Mouse (Mus musculus) heart, adult 11 months (tissue): Measurements from ENCODE around the gene Arntl.

Experiments used
- DNase-seq: peaks from one replicate; pipeline ENCODE4 v3.0.0; 2022

The Arntl gene

GRCm38 (mm10) chr7:113297813-113298212 is 90.5 kb downstream of the Arntl start:
- DNase-seq, result no peak

DNA sequence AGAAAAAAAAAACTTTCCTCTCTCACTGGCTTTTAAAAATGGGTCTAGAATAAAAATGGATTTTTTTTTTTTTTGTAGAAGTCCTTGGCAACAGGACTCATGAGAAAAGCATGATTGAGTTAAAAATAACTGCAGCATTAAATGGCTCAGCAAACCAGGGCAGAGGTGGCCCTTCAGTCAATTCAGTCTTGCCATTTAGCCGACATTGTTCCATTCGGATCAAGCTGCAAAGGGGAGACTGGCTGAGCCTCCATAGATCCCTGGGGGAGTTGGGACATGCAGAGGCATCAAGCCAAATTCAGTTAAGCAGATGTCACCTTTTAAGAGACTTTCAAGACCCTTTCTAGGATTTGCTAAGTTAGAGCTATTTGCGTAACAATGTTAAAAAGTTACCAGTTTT is 102.9 kb downstream of the Arntl start:
- DNase-seq, result no peak

GRCm38 (mm10) chr7:113311784-113312183 is 104.5 kb downstream of the Arntl start:
- DNase-seq, result no peak

GRCm38 (mm10) chr7:113320128-113320527 is 112.9 kb downstream of the Arntl start:
- DNase-seq, result no peak

GRCm38 (mm10) chr7:113334036-113334435 is 126.8 kb downstream of the Arntl start:
- DNase-seq, result no peak

- no peak for DNase-seq
Measured at GRCm38 (mm10) chr7:113335250-113335649, 128.0 kb downstream of the Arntl start.

GRCm38 (mm10) chr7:113347271-113347670 is 140.0 kb downstream of the Arntl start:
- DNase-seq, result peak; percentile 90

DNA sequence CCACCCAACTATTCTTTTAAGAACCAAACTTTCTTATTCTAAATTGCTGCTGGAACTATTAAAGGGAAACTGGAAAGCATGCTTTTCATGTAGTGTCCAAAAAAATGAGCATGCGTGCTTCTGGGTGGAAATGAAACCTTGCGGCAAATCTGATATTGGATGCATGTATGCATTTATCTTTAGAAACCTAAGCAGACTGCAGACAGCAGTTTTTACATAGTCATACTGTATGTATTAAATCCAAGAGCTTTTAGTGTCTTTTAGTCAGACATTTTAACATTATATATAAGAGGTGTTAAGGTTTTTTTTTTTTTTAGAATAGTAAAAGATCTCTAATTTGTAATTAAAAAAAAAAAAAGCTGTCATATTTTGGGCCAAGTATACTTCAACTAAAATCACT is 140.4 kb downstream of the Arntl start:
- no peak for DNase-seq

GRCm38 (mm10) chr7:113349089-113349488 is 141.8 kb downstream of the Arntl start:
- DNase-seq, result no peak
